Mouse (Mus musculus) kidney, postnatal 10 days (tissue): ENCODE data around the gene Uck2.

Source experiments
- DNase-seq: peaks from one replicate; pipeline ENCODE4 v3.0.0; 2021; ENCODE audit warnings: mixed read lengths

Gene Uck2

GRCm38 (mm10) chr1:167249881-167250280, 35.2 kb downstream of the Uck2 start:
- no peak for DNase-seq

- DNase-seq: peak; percentile 54
Observed at GRCm38 (mm10) chr1:167249252-167249651, 35.9 kb downstream of the Uck2 start.

DNA sequence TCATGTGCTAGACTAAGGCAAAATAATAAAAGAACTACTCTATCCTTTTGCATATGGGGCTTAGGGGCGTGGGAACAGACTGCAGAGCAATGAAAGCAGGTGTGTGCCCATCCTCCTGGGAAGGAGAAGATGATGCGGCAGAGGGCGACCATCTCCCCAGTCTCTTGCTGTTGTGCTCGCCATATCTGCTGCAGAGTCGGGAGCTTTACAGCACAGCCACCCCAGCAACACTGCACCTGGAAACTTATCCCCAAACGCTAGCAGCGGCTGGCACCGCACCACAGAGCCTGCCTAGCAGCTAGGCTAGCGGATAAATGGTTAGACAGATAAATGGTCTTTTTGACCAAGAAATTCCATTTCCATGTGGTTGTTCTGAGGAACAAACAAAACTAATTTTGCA, 37.2 kb downstream of the Uck2 start:
- no peak for DNase-seq

- DNase-seq: peak; percentile 89
Observed at GRCm38 (mm10) chr1:167246976-167247375, 38.1 kb downstream of the Uck2 start.

DNA sequence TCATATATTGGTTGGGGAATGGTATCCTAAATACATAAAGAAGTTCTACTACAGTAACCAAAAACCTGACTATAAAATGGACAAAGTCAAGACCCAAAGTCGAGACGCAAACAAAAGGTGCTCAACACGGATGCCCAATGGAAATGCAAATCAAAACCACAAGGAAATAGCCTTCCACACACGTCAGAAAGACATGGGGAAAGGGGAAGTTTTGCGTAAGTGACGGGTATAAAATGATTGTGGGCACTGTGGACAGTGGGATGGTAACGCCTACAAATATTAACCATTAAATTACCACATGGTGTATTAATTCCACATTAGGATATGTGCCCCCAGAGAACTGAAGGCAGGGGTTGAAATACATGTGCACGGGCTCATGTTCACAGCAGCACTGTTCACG, 38.8 kb downstream of the Uck2 start:
- DNase-seq: no peak

DNA sequence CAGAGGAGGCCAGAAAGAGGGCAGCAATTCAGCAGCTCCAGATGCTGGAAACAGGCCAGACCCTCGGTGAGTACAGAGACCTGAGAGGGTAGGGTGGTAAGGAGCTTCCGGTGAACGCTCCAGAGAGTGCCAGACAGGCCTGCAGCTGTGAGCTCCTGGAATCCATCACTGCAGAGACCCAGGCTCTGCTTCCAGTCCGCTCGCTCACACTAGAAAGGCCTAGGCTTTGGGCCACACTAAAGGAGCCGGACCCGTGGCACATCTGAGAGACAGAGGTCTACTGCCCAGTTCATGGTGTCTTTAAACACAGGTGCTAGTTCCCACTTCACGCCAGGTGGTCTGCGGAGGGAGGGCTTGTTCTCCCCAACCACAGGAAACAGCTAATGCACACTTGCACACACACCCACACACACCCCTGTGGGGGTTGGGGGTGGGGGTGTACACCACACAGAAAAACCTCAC, 39.9 kb downstream of the Uck2 start:
- peak; percentile 47 for DNase-seq

GRCm38 (mm10) chr1:167242191-167242681, 42.9 kb downstream of the Uck2 start:
- no peak for DNase-seq

GRCm38 (mm10) chr1:167241487-167241886, 43.6 kb downstream of the Uck2 start:
- no peak for DNase-seq

GRCm38 (mm10) chr1:167240361-167240760, 44.8 kb downstream of the Uck2 start:
- DNase-seq: peak; percentile 43

DNA sequence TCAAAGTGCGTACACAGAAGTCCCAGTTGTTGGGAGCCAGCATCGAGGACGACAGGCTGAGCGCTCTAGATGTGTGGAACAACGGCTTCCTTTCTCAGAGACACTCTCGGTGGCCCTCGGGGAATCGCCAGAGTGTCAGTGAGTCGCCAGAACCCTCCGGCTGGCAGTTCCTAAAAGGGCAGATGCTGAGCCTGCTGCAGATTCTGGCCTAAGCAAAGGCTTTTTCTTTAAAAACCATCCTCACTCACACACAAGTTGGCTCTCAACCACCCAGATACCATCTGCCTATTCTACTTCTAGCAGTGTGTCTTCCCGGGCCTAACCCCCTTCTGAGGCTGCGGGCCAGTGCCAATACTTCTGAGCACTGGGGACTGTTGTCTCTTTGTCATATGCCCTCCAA, 45.2 kb downstream of the Uck2 start:
- no peak for DNase-seq

DNA sequence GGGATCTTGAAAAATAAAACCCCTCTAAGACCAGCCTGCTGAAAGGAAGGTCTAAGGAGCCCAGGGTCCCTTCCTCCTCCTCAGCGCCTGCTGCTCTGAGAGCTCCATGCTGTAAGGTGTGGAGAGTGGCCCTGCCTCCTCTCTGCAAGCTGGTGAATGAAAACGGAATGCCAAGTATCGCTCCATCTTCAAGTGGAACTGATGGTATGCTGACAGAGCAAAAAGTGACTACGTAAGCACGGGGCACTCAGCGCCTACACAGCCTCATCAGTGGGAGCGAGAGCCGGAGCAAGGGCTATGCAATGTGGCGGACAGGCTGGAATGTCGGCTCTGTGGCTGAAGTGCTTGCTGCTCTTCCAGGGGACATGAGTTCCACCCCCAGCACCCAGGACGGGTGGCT, 47.3 kb downstream of the Uck2 start:
- no peak for DNase-seq

- no peak for DNase-seq
Observed at GRCm38 (mm10) chr1:167236790-167237189, 48.3 kb downstream of the Uck2 start.

DNA sequence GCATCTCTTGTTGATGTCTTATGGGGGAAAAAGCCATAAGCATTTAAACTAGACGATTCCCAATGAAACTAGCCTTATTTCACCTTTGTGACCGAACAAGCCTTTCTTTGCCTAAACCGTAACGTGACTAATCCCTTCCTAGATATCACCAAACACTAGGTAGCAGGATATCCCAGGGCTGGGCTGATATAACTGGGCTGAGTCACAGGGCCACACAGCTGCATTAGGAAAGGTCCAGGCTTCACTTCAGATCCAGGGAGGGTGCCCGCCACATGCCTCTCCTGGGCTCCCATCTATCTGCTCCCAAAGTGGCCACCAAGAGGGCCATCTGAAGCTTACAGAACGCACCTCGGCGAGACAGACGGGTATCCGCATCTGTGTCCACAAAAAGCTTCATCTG, 50.8 kb downstream of the Uck2 start:
- no peak for DNase-seq

DNA sequence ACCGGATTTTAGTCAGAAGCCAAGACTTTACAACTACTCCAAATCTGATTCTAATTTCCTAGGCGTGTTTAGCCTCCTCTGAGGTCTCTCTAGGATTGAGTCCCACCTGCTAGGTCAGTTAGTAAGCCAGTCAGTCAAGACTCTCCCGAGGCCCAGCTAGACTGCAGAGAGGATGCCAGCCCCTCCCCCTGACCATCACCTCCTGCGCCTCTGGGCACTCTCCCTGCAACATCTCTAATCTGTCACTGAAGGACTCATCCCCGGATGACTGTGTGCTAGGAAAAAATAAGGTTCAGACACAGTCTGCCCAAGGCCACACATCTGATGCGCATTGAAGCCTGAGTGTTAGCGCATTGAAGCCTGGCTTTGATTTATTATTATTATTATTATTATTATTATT, 52.2 kb downstream of the Uck2 start:
- no peak for DNase-seq

DNA sequence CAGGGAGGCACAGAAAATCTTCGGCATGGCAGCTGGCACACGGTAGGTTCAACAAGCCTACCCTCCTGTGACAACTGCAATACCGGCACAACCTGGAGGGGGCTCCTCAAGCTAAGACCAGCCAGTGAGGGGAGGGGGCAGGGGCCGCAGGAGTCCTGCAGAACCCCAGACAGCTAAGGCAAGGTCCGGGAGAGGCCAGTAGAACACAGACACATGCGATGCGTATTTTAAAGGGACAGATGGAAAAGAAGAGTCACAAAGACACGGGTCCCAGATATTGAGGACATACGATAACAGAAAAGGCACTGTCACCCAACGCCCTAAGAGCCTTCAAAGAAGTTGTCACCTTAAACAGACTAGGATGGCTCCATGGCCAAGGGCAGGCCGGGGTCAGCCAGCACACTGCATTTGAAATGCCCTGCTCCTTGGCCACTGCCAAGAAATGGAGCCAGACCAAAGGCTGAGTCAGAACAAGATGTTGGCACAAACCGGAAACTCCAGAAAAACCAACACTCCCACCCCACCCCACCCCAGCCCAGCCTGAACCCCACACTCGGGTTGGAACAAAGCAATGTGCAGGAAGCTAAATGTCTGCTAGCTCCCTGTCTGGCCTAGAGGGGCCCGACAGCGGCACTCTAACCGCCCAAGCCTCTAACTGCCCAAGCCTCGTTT, 53.4 kb downstream of the Uck2 start:
- DNase-seq: peak; percentile 47

GRCm38 (mm10) chr1:167230930-167231611, 54.0 kb downstream of the Uck2 start:
- no peak for DNase-seq

GRCm38 (mm10) chr1:167222382-167223010, 62.6 kb downstream of the Uck2 start:
- no peak for DNase-seq

GRCm38 (mm10) chr1:167220303-167221174, 64.6 kb downstream of the Uck2 start:
- DNase-seq: peak; percentile 90

DNA sequence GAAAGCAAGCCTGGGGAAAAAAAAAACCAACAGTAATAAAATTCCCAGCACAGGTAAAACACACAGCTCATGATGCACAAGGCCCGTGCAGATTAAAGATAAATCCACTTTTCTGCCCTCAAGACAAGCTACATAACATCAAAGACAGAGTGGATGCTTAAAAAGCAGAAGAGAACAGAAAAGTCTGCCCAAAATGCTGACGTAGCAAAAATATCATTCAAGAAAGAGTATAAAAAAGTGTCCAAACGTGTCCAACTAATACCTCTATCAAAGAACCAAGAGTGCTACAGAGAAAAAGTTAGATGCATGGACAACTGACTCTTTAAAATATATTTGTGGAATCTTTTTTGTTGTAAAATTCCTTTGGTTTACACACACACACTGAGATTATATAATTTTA, 69.7 kb downstream of the Uck2 start:
- DNase-seq: no peak

DNA sequence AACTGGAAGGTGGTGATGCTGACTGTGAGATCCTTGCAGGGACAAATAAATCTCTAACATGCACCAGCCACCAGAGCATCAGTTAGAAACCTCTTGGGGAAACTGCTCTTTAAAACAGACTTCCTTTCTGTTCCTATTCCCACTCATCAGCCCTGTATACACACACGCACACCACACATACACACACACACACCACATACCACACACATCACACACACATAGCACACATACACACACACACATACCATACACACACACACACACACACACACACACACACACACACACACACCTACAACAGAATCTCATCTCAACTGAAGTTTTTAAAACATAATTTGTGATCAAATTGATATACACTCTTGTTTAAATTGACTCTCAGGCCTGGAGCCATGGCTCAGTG, 72.4 kb downstream of the Uck2 start:
- DNase-seq: no peak

- peak; percentile 72 for DNase-seq
Observed at GRCm38 (mm10) chr1:167211979-167212614, 73.0 kb downstream of the Uck2 start.

GRCm38 (mm10) chr1:167208816-167209215, 76.3 kb downstream of the Uck2 start:
- no peak for DNase-seq
